Mouse (Mus musculus) NIH3T3 (cell line): Measurements from ENCODE around the gene Fmo1.

Experiments
- DNase-seq: peaks from one replicate; pipeline ENCODE4 v3.0.0-alpha.2; 2012; ENCODE audit warnings: low read depth

Gene Fmo1

DNA sequence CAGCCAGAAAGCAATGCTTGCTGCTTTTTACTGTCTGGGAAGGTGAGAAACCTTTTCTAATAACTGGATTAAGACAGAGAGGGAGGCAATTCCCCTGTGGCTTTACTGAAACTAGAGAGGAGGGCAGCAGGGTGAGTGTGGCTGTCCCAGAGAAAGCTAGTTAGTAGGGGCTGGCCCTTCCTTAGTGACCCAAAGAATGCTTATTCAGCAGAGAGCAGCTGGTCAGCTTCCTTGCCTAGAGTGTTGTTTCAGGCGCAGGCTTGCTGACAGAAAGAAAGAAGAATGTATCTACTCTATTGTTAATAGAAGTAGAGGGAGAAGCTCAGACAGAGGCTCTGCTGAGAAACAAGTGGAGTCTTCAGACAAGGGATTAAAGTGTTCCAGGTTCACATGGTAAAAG is 4.1 kb downstream of the Fmo1 start:
- no peak for DNase-seq

DNA sequence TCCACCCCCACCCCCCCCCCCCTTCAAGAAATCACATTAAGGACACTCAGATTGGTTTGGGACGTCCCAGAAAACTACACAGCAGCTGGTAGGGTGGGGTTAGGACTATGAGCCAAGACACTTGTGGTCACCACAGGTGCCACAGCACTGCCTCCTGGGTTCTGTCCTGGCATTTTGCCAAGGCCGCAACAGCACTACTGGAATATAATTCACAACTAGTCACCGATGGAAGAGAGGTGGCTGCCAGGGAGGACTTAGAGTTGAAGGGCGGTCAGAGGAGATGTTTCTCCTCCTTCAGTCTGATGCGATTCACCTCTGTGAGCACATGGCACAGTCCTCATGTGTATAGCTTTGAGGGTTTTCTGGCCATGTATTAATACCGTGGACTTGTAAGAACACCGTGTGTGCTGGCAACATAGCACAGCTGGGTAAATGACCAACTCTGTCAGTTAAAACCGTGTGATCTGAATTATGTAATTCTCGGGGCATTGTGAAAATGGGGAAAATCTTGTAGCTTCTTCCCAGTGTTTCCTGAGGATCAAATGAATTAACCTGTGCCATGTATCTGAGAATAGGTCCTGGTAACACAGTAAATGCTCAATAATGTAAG is 6.3 kb downstream of the Fmo1 start:
- no peak for DNase-seq

DNA sequence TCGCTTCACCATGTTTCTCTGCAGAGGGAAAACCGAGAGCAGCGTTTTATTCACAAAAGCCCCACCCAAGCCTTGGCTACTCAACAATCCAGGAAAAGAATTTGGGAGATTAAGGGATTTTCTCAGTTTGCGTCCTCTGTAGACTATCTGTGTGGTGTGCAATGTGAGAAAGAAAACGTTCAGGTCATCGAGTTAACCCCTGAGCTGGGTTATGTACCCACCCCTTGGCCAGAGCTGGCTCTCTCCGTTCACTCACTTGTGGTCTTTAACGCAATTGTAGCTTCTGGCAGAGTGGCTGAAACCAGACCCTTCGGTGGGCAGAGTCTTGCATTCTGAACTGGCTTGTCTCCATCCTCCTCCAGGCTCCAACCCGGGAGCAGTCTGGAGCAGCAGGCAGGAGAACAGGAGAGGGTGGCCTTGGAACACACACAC is 6.8 kb downstream of the Fmo1 start:
- no peak for DNase-seq

DNA sequence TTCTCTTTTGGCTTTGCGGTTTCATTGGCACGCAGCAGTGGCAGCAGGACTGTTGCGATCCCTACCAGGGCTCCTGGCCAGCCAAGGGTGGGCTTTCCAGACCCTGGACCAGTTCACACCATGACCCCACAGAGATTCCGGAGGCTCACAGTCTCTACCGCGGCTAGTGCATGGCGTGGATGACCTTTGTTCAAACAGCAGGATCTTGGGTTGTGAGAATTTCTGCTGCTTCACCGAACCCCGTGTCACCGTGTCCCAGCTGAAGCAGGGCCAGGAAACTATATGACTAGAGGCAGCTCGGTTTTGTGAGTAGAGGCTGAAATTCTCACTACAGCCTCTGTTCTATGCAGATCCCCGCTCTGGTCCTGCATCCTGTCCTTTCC is 7.7 kb downstream of the Fmo1 start:
- no peak for DNase-seq

DNA sequence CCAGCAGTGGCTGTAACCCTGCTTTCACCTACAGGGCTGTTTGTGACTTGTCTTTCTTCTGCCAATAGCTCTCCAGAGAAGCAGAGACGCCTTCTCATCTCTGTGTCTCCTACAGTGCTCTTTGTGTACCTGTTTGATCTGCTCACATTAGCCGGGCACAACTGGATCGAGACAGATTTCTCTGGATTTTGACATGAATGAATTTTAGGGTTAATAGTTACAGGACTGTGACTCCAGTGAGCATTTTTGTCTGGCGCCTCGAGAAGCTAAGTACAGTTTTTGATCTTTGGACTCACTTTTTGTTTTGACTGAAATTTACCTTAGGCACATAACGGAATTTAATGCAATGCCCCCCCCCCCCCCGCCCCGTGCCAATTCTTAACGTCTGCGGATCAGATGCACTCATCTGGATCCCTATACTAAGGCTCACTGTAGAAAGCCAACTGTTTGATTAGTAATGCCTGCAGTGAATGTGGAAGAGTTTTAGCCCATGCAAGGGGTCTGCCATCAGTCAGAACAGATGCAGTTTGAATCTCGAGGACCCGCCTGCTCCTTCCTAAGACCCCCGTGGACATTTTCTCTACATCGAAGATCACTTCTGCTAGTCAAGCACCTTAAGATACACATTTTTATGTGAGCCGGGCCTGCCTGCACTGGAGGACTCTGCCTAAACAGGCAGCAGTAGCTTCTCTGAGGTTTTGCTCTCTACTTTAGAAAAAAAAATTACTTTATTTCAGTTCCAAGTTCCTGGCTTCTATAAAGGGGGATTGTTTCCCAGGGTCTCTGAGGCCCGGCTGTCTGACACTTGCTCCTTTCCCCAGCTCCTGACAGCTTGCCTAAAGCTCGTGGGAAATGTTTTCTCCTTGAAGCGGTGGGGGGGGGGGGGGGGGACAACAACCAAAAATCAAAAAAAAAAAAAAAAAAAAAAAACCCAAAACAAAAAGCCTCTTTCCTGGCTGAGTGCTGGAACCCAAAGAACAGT is 8.4 kb downstream of the Fmo1 start:
- no peak for DNase-seq

DNA sequence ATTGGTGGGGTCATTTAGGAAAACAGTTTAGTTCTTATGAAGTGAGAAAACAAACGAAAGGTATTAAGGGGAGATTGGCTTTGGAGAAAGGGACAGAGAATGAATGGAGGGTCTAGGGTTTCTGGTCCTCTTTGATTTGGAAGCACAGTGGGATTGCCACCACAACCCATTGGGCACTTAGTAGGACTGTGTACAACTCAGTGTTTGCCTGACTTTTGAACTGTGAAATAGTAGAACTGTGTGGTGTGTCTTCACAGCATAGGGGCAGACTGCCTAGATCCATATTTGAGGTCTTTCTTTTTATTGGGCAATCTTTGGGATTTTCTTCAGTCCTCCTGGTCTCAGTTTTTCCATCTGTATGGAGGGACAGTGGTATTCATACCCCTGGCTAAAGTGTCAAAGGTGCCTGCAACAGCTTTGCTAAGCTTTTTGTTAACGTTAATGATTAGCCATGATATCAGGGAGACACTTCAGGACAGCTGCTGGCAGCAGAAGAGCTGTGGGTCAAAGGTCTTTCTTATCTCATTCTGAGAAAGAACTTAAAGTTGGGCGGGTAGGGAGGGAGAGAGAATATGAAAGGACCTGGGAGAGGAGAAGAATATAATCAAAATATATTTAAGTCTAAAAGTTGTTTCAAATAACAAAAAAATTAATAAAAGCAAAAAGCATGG is 12.5 kb downstream of the Fmo1 start:
- no peak for DNase-seq

DNA sequence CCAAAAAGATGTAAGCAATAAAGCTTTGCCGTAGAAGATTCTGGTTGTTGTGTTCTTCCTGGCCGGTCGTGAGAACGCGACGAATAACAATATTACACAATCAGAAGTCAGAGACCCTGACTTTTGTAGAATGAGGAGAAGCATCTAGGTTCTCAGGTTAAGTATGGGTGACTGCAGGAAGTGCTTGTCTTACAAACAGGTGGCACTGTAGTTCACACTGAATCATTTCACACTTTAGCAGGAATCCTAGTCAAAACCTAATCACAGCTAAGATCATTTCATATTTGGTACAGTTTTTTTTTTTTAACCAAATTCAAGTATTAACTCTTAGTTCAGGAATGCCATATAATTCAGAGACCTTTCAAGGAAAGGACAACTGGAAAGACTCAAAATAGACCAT is 18.9 kb downstream of the Fmo1 start:
- no peak for DNase-seq

DNA sequence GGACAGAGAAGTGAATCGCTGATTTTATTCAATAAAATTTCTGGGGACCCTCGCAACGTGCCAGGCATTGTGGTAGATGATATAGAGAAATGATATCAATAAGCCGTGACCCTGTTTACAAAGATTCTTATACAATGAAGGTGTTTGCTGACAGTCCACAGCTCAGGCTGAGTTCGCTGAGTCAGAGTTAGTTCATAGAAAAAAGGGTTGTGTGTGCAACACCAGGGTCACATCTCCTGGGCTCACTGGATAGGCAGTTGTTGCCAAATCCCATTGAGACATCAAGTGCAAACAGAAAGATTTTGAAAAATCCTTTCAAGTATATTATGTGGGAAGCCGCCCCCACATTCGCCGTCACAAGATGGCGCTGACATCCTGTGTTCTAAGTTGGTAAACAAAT is 26.2 kb downstream of the Fmo1 start:
- DNase-seq: no peak

DNA sequence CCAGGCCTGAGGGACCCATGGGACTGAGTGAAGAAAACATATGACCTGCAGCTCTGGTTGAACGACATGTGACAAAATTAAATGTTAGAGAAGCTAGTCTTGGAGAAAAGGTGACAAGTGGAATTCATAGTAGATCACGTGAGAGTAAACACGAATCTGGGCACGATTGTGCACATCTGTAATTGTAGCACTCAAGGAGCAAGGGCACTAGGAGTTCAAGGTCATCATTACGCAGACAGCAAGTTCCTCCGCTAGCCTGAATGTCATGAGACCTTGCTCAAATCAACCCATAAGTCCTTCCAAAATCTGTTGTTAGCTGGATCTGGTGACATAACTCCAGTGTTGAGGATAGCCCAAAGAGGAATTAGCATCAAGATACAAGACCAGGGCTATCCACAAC is 27.4 kb downstream of the Fmo1 start:
- DNase-seq: no peak

DNA sequence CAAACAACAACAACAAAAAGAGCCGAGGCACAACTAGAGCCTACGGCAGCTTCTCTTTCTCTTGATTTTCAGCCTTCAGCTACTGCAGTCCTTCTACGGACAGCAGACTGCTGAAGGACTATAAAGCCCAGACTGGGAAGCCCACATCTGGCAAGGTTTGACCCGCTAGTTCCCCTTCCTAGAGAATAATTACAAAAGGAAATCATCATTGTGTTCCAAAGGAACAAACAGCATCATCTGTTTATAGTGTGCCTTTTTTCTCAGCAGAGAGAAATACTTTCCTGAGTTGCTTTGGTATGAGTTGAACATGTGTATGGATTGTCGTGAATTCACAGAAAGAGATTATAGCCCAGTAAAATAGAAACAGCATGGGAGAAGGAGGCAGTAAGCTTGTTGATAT is 32.1 kb downstream of the Fmo1 start:
- no peak for DNase-seq

DNA sequence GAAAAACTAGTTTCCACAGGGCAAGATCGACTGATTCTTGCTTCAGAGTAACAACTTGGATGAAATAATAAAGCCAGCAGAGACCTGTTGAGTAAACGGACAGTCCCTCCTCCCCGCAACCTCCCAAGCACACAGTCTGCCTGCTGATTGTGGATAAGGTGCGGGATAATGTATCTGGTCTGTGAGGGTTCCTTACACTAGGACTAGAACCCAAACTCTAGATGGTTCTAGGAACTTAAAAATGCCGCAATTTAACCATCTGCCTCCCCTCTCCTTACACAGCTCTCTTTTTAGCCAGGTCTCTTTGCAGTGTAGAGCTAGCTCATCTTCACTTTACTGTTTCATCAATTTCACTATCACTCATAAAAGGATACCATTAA is 33.8 kb downstream of the Fmo1 start:
- no peak for DNase-seq

DNA sequence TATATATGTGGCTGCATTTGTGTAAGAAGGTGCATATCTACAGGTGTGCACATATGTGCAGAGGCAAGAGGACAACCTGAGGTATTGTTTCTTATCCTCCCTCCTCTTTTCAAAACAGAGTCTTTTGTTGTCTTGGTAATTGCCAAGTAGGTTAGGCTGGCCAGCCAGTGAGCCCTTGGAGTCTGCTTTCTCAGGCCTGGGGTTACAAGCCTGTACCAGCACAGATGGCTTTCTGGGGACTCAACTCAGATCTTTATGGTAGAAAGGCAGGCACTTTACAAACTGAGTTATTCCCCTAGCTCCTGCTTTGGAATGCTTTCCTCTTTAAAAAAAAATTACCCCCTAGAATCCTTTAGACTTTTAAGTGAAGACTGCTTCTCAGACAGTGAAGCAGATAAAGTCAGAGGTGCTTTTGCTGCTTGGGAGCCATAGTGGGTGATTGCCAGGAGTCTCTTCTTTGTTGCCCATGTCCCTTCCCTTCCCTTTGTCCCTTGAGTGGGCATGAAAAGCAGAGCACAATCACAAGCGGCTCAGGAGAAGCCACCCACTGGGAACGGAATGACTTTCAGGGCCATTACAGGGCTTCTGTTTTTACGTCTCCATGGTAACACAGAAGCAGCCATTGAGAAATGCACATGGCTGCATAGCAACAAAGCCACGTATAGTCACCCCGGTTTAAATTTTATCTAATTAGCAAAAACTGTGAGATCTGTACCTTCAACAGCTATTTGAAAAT is 34.4 kb downstream of the Fmo1 start:
- no peak for DNase-seq

DNA sequence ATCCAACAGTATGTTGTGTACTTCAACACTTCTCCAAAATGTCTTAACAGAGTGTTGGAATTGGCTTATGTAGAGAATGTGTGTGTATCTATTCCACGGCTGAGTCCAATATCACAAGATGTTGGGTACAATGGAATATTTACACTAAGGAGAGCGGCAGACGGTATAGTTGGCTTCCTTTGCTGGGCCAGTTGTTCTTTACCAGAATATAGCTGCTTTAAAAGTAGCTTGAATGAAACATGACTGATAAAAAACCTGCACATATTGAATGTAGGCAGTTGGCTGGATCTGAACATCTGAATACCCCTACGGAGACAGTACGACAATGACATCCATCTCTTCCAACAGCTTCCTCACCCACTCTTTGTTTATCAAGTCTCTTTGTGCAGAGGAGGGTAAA is 47.1 kb downstream of the Fmo1 start:
- no peak for DNase-seq

DNA sequence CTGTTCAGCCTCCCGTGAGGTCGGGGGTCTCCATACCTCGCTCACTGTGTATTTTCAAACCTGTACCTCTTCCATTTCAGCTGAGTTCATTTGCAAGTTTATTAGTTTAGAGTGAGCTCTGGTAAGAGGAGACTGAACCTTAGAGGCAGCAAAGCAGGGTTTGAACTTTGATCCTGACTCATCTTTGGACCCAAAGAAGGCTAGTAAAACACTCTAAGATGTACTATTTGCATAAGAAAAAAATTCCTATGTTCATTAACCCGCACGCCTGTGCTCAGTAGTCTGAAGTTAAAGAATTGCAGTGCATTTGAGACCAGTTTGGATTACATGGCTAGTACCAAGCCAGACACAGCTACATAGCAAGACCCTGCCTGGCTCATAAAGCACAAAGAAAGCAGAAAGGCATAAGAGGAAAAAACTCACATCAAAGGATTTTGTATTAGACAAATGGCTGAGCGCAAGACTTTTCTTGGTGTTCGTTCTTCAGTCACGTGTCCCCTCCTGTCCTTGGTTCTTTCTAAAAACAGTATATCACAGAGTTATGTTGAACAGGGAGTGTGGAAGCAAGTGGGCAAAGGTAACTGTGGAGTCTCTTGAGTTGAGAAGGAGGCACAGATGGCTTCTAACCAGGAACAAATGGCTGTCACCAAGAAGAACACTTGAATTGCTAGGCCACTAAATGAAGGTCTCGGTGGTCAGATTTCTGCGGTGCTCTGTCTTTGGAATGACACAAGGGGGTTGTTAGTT is 50.9 kb downstream of the Fmo1 start:
- no peak for DNase-seq

DNA sequence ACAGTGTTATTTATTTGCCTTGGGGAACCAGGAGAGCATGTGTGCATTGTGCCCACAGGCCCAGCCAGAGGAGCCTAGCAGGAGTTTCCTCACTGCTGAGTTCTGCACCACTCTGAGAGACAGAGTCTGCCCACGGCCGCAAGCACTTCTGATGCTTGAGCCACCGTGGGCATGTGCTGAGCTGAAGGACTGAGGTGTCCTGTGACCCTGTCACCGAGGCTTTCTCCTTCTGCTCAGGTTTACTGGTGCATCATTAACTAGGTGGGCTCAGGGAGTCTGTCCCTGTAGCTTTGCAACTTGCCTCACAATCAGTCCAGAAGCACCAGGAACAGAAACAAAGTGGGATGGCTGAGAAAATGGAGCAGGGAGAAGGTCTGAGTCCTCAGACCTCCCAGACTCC is 51.5 kb downstream of the Fmo1 start:
- no peak for DNase-seq

DNA sequence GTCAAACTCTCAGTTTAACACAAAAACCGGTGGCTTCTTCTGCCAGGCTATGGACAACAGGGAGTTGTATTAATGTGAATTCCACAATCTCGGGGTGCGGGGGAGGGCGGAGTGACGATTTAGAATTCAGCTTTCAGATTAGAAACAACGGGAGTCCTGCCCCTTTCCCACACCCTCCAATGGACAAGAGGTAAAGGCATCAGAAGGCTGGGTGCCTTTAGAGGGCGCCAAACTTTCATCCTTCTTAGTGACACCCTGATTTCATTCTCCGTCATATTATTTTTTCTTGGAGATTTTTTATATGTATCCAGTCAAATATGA is 52.6 kb downstream of the Fmo1 start, which contains the start of gene Fmo4:
Fmo4 (minus strand) TSS at position 137 of the 321 bp plus-strand sequence.
- DNase-seq: peak; percentile 63

DNA sequence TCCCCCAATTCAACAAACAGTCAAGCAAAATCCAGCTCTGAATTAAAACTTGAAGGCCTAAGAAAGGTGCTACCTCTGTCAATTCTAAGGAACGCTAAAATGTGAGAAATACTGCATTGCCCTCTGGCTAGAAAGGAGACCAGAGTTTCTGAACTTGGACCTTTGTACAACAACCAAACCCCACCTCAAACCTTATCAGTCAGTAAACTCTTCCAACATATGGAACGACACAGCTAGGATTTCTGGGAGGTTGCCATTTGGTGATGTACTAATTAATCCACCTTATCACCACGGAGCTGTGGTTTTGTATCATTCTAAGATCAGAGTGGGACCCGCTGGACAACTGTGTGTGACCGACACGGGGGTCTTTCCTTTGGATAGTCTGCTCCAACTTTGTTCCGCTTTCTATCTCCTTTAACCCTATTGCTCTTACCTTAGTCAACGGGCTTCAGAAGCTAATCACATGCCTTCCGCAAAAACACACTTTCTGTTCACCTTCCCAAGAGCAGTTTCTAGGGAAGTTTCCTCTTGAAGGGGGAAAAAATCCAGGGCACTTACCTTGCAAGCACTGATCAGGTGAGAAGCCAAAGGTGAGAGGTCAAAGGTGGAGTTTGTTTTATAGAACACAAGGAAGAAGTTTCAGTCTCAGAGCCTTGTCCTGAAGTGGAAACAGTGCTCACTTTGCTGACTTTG is 53.1 kb downstream of the Fmo1 start:
- DNase-seq: no peak

DNA sequence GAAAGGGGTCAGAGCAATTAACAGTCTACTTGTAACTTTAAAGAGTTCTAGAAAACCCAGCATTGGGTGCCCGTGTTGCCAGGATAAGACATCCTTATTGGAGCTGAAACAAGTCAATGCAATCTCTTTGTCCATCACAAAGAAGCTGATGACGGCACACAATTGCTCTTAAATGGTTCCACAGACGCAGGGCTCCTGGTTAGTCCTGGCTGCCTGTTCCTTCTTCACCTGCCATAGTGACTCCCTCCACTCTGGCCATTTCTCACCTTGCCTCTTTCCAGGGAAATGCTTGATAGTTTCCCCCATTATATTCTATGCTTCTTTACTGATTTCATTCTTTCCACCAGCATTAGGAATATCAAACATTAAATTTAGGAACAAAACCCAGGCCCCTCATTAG is 57.9 kb downstream of the Fmo1 start:
- DNase-seq: no peak

DNA sequence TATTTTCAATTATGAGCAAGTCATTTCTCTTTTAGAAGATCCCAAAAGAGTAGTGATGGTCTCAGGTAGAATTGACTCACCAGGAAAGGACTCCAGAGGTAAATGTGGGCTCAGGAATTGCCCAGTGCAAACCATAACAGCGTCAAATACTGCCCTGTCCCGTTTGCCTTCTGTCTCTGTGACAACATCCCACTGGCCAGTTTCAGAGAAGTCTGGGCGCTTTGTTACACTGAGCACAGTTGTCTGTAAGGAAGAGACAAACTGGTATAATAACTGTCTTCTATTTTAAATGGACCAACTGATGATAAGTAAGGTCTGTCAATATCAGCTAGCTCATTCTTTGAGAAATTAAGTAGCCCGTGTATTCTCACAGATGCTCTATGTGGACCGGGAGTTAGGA is 59.0 kb downstream of the Fmo1 start:
- DNase-seq: no peak

DNA sequence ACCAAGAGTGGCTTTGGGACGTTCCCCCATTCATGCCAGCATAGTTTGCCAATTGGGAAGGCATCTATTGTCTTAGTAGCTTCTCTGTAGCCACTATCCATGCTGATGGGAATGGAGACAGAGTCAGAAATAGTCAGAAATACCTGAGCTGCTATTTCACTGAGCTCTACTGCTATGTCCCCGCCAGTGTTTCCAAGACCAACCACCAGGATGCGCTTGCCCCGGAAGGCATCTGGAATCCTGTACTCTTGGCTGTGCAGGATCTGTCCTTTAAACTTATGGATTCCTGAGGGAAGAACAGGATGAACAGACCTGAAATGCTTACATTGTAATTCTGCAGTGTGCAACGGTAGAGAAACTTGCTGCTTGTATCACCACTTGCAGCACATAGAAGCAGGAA is 61.4 kb downstream of the Fmo1 start:
- peak; percentile 16 for DNase-seq

DNA sequence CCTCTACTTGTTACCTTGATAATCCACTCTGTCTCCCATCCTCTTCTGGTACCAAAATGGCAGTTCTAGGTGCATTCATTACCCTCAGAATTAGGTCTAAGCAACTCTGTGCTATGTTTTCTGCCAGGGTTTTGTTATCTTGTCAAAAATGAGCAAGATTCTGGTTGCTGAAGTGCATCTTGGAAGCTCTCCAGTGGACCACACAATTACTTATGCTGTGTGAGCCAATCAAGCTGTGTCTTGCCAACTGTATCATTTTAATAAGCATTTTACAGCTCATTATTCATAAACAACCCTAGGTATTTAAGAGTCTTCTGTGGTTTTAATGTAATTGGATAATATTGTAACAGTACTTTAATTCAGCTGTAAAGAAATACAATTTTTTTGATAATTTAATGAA is 70.0 kb downstream of the Fmo1 start:
- DNase-seq: no peak
